Mouse (Mus musculus): ENCODE results near the gene Pear1.

DNA sequence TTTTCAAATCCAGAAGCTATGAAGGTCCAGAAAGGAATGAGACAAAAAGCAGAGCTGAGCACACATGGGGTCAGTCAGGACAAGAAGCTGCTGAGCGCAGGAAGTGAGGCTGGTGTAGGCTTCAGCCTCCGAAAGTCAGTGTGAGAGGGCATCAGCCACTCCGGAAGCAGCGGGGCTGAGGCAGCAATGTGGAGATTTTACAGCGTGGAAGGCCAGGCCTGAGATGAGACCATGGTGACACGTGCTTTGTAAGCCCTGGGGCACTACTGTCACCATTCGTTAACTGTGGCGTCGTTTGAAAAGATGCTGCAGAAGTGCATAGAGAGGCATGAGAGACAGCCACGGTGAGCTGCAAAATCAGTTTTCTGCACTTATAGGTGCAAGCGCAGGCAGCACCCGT lies 5.9 kb downstream of the Pear1 start:
- TF ChIP-seq GATA1 (IDR thresholded peaks at IDR 0.05; ENCODE audit: low read length) = no peak
- no peak for TF ChIP-seq TAL1 (IDR thresholded peaks at IDR 0.05; ENCODE audit: low read length)
